In genomic region chr11:20200713-20201575, GRCm38 (mm10) we compare ENCODE assay signal across 8 mouse cellular contexts. TPM values are rescaled to one million over a fixed set of nuclear protein-coding genes. Genes with fewer than 3 reads are reported as not detected.
DNase-seq lines count a peak whose midpoint lies in the region; ATAC-seq and TF ChIP-seq lines count a peak whose summit lies in the region.

TSS of gene Rab1a (plus strand) at chr11:20201432.

- H3K4me2 ChIP-seq in forebrain, embryonic 12.5 days, result peak within 1 kb of the TSS; percentile 62
- H3K4me2 ChIP-seq in heart, postnatal 0 days (ENCODE audit: low read depth, low read length), result peak within 1 kb of the TSS; percentile 83
- peak within 1 kb of the TSS; percentile 80 for H3K4me2 ChIP-seq in liver, embryonic 16.5 days (ENCODE audit: low read depth, low read length)
- peak within 1 kb of the TSS; percentile 89 for H3K4me2 ChIP-seq in neural tube, embryonic 13.5 days

- TF ChIP-seq CTCF in E14TG2a.4 (conservative IDR thresholded peaks at IDR 0.05; ENCODE audit: low read length), result peak; percentile 15; the same call in 1 of the 2 replicates
- peak; percentile 89 for TF ChIP-seq CTCF in heart, postnatal 0 days (IDR thresholded peaks at IDR 0.05; ENCODE audit: low read depth)
- peak; percentile 65; the same call in 1 of the 2 replicates for TF ChIP-seq CTCF in testis, adult 2 months (IDR thresholded peaks at IDR 0.05; ENCODE audit: control insufficient read depth, insufficient read depth, insufficient replicate concordance, low read depth, low read length)

- peak within 1 kb of the TSS; percentile 96 for H3K9ac ChIP-seq in forebrain, embryonic 12.5 days
- peak within 1 kb of the TSS; percentile 100 for H3K9ac ChIP-seq in heart, postnatal 0 days (replicated peaks; ENCODE audit: low read depth, low read length)
- peak within 1 kb of the TSS; percentile 100 for H3K9ac ChIP-seq in liver, embryonic 16.5 days (ENCODE audit: low read depth, low read length)
- H3K9ac ChIP-seq in neural tube, embryonic 13.5 days, result peak within 1 kb of the TSS; percentile 98

- WGBS in forebrain, embryonic 12.5 days, result under 1% methylated on average over 52 of the region's 54 CpGs
- WGBS in heart, postnatal 0 days, result under 1% methylated on average over 42 of the region's 54 CpGs
- WGBS in liver, embryonic 16.5 days (ENCODE audit: insufficient replicate concordance), result under 1% methylated on average over 54 of the region's 54 CpGs
- WGBS in neural tube, embryonic 13.5 days, result under 1% methylated on average over 47 of the region's 54 CpGs

- peak; percentile 70 for TF ChIP-seq POLR2A in testis, adult 2 months (IDR thresholded peaks at IDR 0.05; ENCODE audit: control insufficient read depth, low read depth, low read length)

- H3K36me3 ChIP-seq in E14TG2a.4 (ENCODE audit: insufficient read depth, low read length), result peaks cover 19% of the 10 kb centered on the region; the same call in 1 of the 2 replicates
- no peaks in the 10 kb centered on the region for H3K36me3 ChIP-seq in forebrain, embryonic 12.5 days (replicated peaks)
- no peaks in the 10 kb centered on the region for H3K36me3 ChIP-seq in heart, postnatal 0 days (replicated peaks; ENCODE audit: control insufficient read depth, insufficient read depth, low read length)
- no peaks in the 10 kb centered on the region for H3K36me3 ChIP-seq in liver, embryonic 16.5 days (ENCODE audit: control insufficient read depth, insufficient read depth)
- H3K36me3 ChIP-seq in neural tube, embryonic 13.5 days, result no peaks in the 10 kb centered on the region
- H3K36me3 ChIP-seq in testis, adult 2 months (ENCODE audit: control insufficient read depth, insufficient read depth, low read length), result no peaks in the 10 kb centered on the region

- peaks cover 70% of the 10 kb centered on the region for H3K4me1 ChIP-seq in E14TG2a.4 (replicated peaks; ENCODE audit: low read depth, low read length)
- peaks cover 31% of the 10 kb centered on the region for H3K4me1 ChIP-seq in forebrain, embryonic 12.5 days
- peaks cover 20% of the 10 kb centered on the region for H3K4me1 ChIP-seq in heart, postnatal 0 days (ENCODE audit: control insufficient read depth, insufficient read depth)
- H3K4me1 ChIP-seq in liver, embryonic 16.5 days (ENCODE audit: control insufficient read depth, low read depth, low read length), result peaks cover 20% of the 10 kb centered on the region
- H3K4me1 ChIP-seq in neural tube, embryonic 13.5 days (replicated peaks), result peaks cover 36% of the 10 kb centered on the region
- peaks cover 2% of the 10 kb centered on the region; the same call in 1 of the 2 replicates for H3K4me1 ChIP-seq in testis, adult 2 months (ENCODE audit: control insufficient read depth, insufficient read depth, low read length)

- peak; percentile 99 for ATAC-seq in forebrain, embryonic 12.5 days (ENCODE audit: low FRiP score)
- ATAC-seq in heart, postnatal 0 days (ENCODE audit: insufficient read depth, low read depth), result peak; percentile 97
- ATAC-seq in liver, embryonic 16.5 days (ENCODE audit: low read depth), result peak; percentile 94
- peak; percentile 99 for ATAC-seq in neural tube, embryonic 13.5 days (ENCODE audit: low read depth)

- peak; percentile 84; the same call in 1 of the 2 replicates for TF ChIP-seq EP300 in heart, postnatal 0 days (IDR thresholded peaks at IDR 0.05; ENCODE audit: low read depth)

- no peaks in the 10 kb centered on the region for H3K27me3 ChIP-seq in E14TG2a.4 (ENCODE audit: insufficient read depth, low read length)
- no peaks in the 10 kb centered on the region for H3K27me3 ChIP-seq in forebrain, embryonic 12.5 days
- H3K27me3 ChIP-seq in heart, postnatal 0 days (ENCODE audit: control insufficient read depth, insufficient read depth, low read length), result no peaks in the 10 kb centered on the region
- H3K27me3 ChIP-seq in liver, embryonic 16.5 days (ENCODE audit: control insufficient read depth, insufficient read depth, low read depth, low read length), result no peaks in the 10 kb centered on the region
- H3K27me3 ChIP-seq in neural tube, embryonic 13.5 days, result no peaks in the 10 kb centered on the region
- no peaks in the 10 kb centered on the region for H3K27me3 ChIP-seq in testis, adult 2 months (ENCODE audit: control insufficient read depth, insufficient read depth, low read length)

- DNase-seq in c-Kit-positive CD71-positive TER-119-positive erythroid progenitor cells, embryonic 14.5 days (ENCODE audit: low spot score), result peak; percentile 100
- DNase-seq in heart, postnatal 0 days (ENCODE audit: low spot score), result peak; percentile 98
- DNase-seq in kidney, postnatal 4 days, result peak; percentile 100

- peak within 1 kb of the TSS; percentile 97 for H3K27ac ChIP-seq in forebrain, embryonic 12.5 days
- H3K27ac ChIP-seq in heart, postnatal 0 days (ENCODE audit: low read depth), result peak within 1 kb of the TSS; percentile 100
- peak within 1 kb of the TSS; percentile 93 for H3K27ac ChIP-seq in liver, embryonic 16.5 days (ENCODE audit: low read length)
- H3K27ac ChIP-seq in neural tube, embryonic 13.5 days (replicated peaks), result peak within 1 kb of the TSS; percentile 99
- peak within 1 kb of the TSS; percentile 89 for H3K27ac ChIP-seq in testis, adult 2 months (ENCODE audit: control insufficient read depth, insufficient read depth, low read depth, low read length)

- H3K9me3 ChIP-seq in E14TG2a.4 (ENCODE audit: low read length), result no peaks in the 10 kb centered on the region
- no peaks in the 10 kb centered on the region for H3K9me3 ChIP-seq in forebrain, embryonic 12.5 days
- no peaks in the 10 kb centered on the region for H3K9me3 ChIP-seq in heart, postnatal 0 days (replicated peaks; ENCODE audit: control insufficient read depth, low read length)
- H3K9me3 ChIP-seq in liver, embryonic 16.5 days (replicated peaks; ENCODE audit: control insufficient read depth, low read length), result no peaks in the 10 kb centered on the region
- H3K9me3 ChIP-seq in neural tube, embryonic 13.5 days, result no peaks in the 10 kb centered on the region

- H3K4me3 ChIP-seq in E14TG2a.4 (replicated peaks; ENCODE audit: low read length), result peak within 1 kb of the TSS; percentile 98
- peak within 1 kb of the TSS; percentile 98 for H3K4me3 ChIP-seq in forebrain, embryonic 12.5 days (replicated peaks)
- peak within 1 kb of the TSS; percentile 99 for H3K4me3 ChIP-seq in heart, postnatal 0 days (ENCODE audit: low read depth, low read length)
- H3K4me3 ChIP-seq in liver, embryonic 16.5 days (ENCODE audit: low read depth, low read length), result peak within 1 kb of the TSS; percentile 100
- peak within 1 kb of the TSS; percentile 100 for H3K4me3 ChIP-seq in neural tube, embryonic 13.5 days
- peak within 1 kb of the TSS; percentile 94 for H3K4me3 ChIP-seq in testis, adult 2 months (ENCODE audit: control insufficient read depth, low read depth, low read length)

RNA-seq across cellular contexts. Expression of gene Rab1a, which starts in this region (rescaled TPM):
- 270 and 283 TPM in 2 replicates for polyA plus RNA-seq in forebrain, embryonic 12.5 days (2016; fragmentation: Nextera tagmentation; extraction: Ambion mirVana)
- total RNA-seq in heart, postnatal 0 days (2014; rRNA removed; ENCODE audit: low replicate concordance), result 55.8 and 73.9 TPM in 2 replicates
- polyA plus RNA-seq in heart, postnatal 0 days (2015; fragmentation: Nextera tagmentation; extraction: Ambion mirVana), result 219 and 226 TPM in 2 replicates
- 93.3 and 96.9 TPM in 2 replicates for polyA plus RNA-seq in liver, embryonic 16.5 days (2015; fragmentation: Nextera tagmentation; extraction: Ambion mirVana)
- polyA plus RNA-seq in neural tube, embryonic 13.5 days (2015; fragmentation: Nextera tagmentation; extraction: Ambion mirVana), result 315 and 339 TPM in 2 replicates
- 17.9 and 18.4 TPM in 2 replicates for polyA plus RNA-seq in testis, adult 2 months (2012; rRNA removed)

Comparison
In these comparisons a context has a peak if more than half of its experiments do, and no peak if none do; other contexts are left out.
1. Peak in every context shown above with its lines: DNase-seq, ATAC-seq, H3K4me3 ChIP-seq and H3K27ac ChIP-seq.
2. CTCF ChIP-seq: peak in every context shown above with its lines; median percentile 89 in heart, postnatal 0 days; 65 in testis, adult 2 months; 15 in E14TG2a.4.